Mouse (Mus musculus): ENCODE data around the gene Cyp24a1.
A peak's percentile ranks its signal among the peaks of the same experiment; 100 is the strongest.

Cyp24a1 gene

DNA sequence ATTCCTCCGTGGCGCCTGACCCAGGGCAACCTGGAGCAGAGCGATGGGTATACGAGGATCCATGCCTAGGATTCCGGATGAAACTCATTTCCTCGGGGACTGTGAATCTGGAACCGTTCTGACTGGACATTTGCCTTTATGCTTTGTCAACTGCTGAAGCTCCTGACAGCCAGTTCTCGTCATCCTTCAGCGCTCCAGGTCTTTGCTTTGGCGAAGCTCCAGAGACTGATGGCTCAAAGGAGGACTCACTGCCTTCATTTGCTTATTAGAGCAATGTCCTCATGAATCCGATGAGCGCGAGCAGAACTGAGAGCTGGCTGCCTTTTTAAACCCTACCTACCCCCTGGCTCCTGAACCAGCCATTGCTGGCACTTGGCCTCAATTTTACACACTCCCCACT, 58.2 kb downstream of the Cyp24a1 start:
- H3K36me3 ChIP-seq (ENCODE audit: control insufficient read depth, insufficient read depth, low read length, poor library complexity, severe bottlenecking), result no peaks in the 10 kb centered on the region
- DNase-seq (ENCODE audit: low read depth, low spot score), result no peak
- H3K27me3 ChIP-seq (ENCODE audit: control insufficient read depth, insufficient read depth, low read length, poor library complexity, severe bottlenecking), result no peaks in the 10 kb centered on the region

DNA sequence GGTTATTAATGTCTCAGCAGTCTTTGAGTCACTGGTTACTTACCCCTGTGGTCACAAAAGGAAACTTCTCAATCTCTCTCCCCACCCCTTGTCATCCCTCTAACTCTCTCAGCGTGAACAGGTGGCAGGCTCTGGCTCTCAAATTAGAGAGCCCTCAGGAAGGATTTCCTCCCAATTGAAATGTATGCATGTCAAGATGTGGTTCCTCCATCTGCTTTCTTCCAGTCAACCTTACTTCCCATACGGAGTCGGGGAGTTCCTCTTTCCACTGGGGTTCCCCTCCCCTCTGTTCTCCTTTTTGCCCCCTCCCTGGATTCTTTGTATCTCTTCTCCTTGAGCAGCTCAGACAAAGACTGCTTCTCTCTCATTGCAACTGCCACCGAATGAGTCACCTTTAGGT, 60.7 kb downstream of the Cyp24a1 start:
- peak; percentile 10 for DNase-seq (ENCODE audit: low read depth, low spot score)
- no peaks in the 10 kb centered on the region for H3K27me3 ChIP-seq (ENCODE audit: control insufficient read depth, insufficient read depth, low read length, poor library complexity, severe bottlenecking)
- no peaks in the 10 kb centered on the region for H3K36me3 ChIP-seq (ENCODE audit: control insufficient read depth, insufficient read depth, low read length, poor library complexity, severe bottlenecking)
